Comparison of ENCODE assay signal across 15 mouse cellular contexts in genomic region chr15:96873562-96873961, GRCm38 (mm10).
DNase-seq lines count a peak whose midpoint lies in the region; ATAC-seq and TF ChIP-seq lines count a peak whose summit lies in the region.
"Had no signal": no experiment of that assay in that cellular context is flagged by ENCODE, and none has a peak within 500 bp of the region (broad histone marks: within the 10 kb centered on the region; RNA-seq: fewer than 3 reads in every experiment).

No protein-coding gene starts in this region.

- H3K4me3 ChIP-seq in kidney, embryonic 15.5 days (replicated peaks) = no peak overlapping the region
- no peak overlapping the region for H3K4me3 ChIP-seq in embryonic fibroblast, embryonic 13.5 days (ENCODE audit: insufficient read depth, low read length)
- H3K4me3 ChIP-seq in limb, embryonic 14.5 days (replicated peaks; ENCODE audit: low read length) = no peak overlapping the region
- H3K4me3 ChIP-seq in cerebellum, adult 2 months (replicated peaks; ENCODE audit: insufficient read depth, low read depth, low read length) = no peak overlapping the region
- H3K4me3 ChIP-seq: erythroblast, embryonic 14.5 days; midbrain, embryonic 15.5 days; neural tube, embryonic 13.5 days had no signal

- 56% methylated on average over 7 of the region's 7 CpGs for WGBS in kidney, embryonic 15.5 days
- WGBS in limb, embryonic 14.5 days = 62% methylated on average over 7 of the region's 7 CpGs
- WGBS in cerebellum, adult 2 months = 82% methylated on average over 7 of the region's 7 CpGs

- peaks cover 25% of the 10 kb centered on the region for H3K4me1 ChIP-seq in kidney, embryonic 15.5 days
- H3K4me1 ChIP-seq in embryonic fibroblast, embryonic 13.5 days (ENCODE audit: control insufficient read depth, insufficient read depth, low read length) = peaks cover 13% of the 10 kb centered on the region
- peaks cover 11% of the 10 kb centered on the region for H3K4me1 ChIP-seq in limb, embryonic 14.5 days (ENCODE audit: control insufficient read depth, insufficient read depth, low read length)
- no peaks in the 10 kb centered on the region for H3K4me1 ChIP-seq in cerebellum, adult 2 months (ENCODE audit: control insufficient read depth, insufficient read depth, low read length)
- H3K4me1 ChIP-seq: midbrain, embryonic 15.5 days; neural tube, embryonic 13.5 days had no signal

- H3K36me3 ChIP-seq in kidney, embryonic 15.5 days = no peaks in the 10 kb centered on the region
- H3K36me3 ChIP-seq in limb, embryonic 14.5 days (ENCODE audit: control insufficient read depth, insufficient read depth, low read length) = no peaks in the 10 kb centered on the region
- H3K36me3 ChIP-seq: midbrain, embryonic 15.5 days; neural tube, embryonic 13.5 days had no signal

- DNase-seq in gastrocnemius, postnatal 25 days = peak; percentile 13
- no peak for DNase-seq in gastrocnemius, adult 8-10 months (ENCODE audit: low spot score in 2 of 2)
- DNase-seq in kidney, adult 18-20 months = no peak
- DNase-seq in limb, embryonic 14.5 days (ENCODE audit: low spot score) = no peak
- no peak for DNase-seq in cerebellum, adult 2 months
- DNase-seq: cerebellum, postnatal 25 days; right cerebral cortex, adult 18-20 months; thymus, postnatal 25 days had no signal

- TF ChIP-seq CTCF in embryonic fibroblast, embryonic 13.5 days (IDR thresholded peaks at IDR 0.05; ENCODE audit: borderline replicate concordance, insufficient read depth, low read length) = no peak
- TF ChIP-seq CTCF in cerebellum, adult 2 months (IDR thresholded peaks at IDR 0.05; ENCODE audit: borderline replicate concordance, insufficient read depth, low read depth, low read length) = no peak

- H3K4me2 ChIP-seq in kidney, embryonic 15.5 days = no peak overlapping the region
- H3K4me2 ChIP-seq in limb, embryonic 14.5 days (replicated peaks; ENCODE audit: low read depth, low read length, severe bottlenecking) = no peak overlapping the region
- H3K4me2 ChIP-seq: midbrain, embryonic 15.5 days; neural tube, embryonic 13.5 days had no signal

- peak overlapping the region; percentile 93 for H3K27ac ChIP-seq in kidney, embryonic 15.5 days
- peak overlapping the region; percentile 54 for H3K27ac ChIP-seq in embryonic fibroblast, embryonic 13.5 days (ENCODE audit: insufficient read depth, low read length)
- H3K27ac ChIP-seq in limb, embryonic 14.5 days (replicated peaks; ENCODE audit: low read depth, low read length) = 0 out of 2 replicates have a peak overlapping the region, but pooled peaks have one; percentile 4
- no peak overlapping the region for H3K27ac ChIP-seq in cerebellum, adult 2 months (ENCODE audit: insufficient read depth, low read length)
- H3K27ac ChIP-seq: midbrain, embryonic 15.5 days; neural tube, embryonic 13.5 days had no signal

- no peak overlapping the region for H3K9ac ChIP-seq in kidney, embryonic 15.5 days
- no peak overlapping the region for H3K9ac ChIP-seq in limb, embryonic 14.5 days (ENCODE audit: low read depth, low read length, severe bottlenecking)
- H3K9ac ChIP-seq: midbrain, embryonic 15.5 days; neural tube, embryonic 13.5 days had no signal

- H3K9me3 ChIP-seq in kidney, embryonic 15.5 days (replicated peaks) = no peaks in the 10 kb centered on the region
- H3K9me3 ChIP-seq in limb, embryonic 14.5 days (ENCODE audit: control insufficient read depth, low read length) = no peaks in the 10 kb centered on the region
- H3K9me3 ChIP-seq: midbrain, embryonic 15.5 days; neural tube, embryonic 13.5 days had no signal

- no peaks in the 10 kb centered on the region for H3K27me3 ChIP-seq in kidney, embryonic 15.5 days
- H3K27me3 ChIP-seq in limb, embryonic 14.5 days (ENCODE audit: control insufficient read depth, insufficient read depth, low read length) = 0 out of 2 replicates have a peak, but pooled peaks cover 3% of the 10 kb centered on the region
- H3K27me3 ChIP-seq in cerebellum, adult 2 months (ENCODE audit: control insufficient read depth, insufficient read depth, low read length) = no peaks in the 10 kb centered on the region
- H3K27me3 ChIP-seq: midbrain, embryonic 15.5 days; neural tube, embryonic 13.5 days had no signal

- ATAC-seq in kidney, embryonic 15.5 days (replicated peaks; ENCODE audit: low FRiP score) = no peak
- no peak for ATAC-seq in limb, embryonic 14.5 days (ENCODE audit: low FRiP score, low read depth)
- no peak for ATAC-seq in megakaryocyte progenitor cell, adult 5-6 weeks (replicated peaks; ENCODE audit: poor library complexity)
- ATAC-seq: activated CD4-positive, CD25-positive, alpha-beta regulatory T cell, adult 4 months; midbrain, embryonic 15.5 days had no signal

- TF ChIP-seq POLR2A in embryonic fibroblast, embryonic 13.5 days (IDR thresholded peaks at IDR 0.05; ENCODE audit: low read depth, low read length) = no peak
- TF ChIP-seq POLR2A in limb, embryonic 14.5 days (IDR thresholded peaks at IDR 0.05; ENCODE audit: borderline replicate concordance, extremely low read depth, insufficient read depth, insufficient read length) = no peak
- no peak for TF ChIP-seq POLR2A in cerebellum, adult 2 months (IDR thresholded peaks at IDR 0.05; ENCODE audit: borderline replicate concordance, insufficient read depth, low read length)
